Mouse (Mus musculus): ENCODE measurements around the gene Ndufaf4. TPM values are rescaled to one million over a fixed set of nuclear protein-coding genes. Genes with fewer than 3 reads are reported as not detected.
"Not testable (repeated sequence)": the region's sequence is repeated elsewhere in the genome, so short reads cannot be mapped to it uniquely, and the experiment has no call there.

Ndufaf4 gene
- total RNA-seq (2021), result 10 to 100 TPM; 35.3 to 37.2 TPM
- long read RNA-seq, experiment 1, transcript Ndufaf4-202 (2 exons, 2,358 nt), result minor isoform, 11 of 54 reads
- long read RNA-seq, experiment 1, transcript Ndufaf4-201 (3 exons, 3,632 nt), result major isoform, 35 of 54 reads
- long read RNA-seq, experiment 1, partial matches to known transcripts, result 0 of 54 reads
- long read RNA-seq, experiment 1, other reads (novel, unspliced or antisense), result 7 of 54 reads
- long read RNA-seq, experiment 2, transcript Ndufaf4-202 (2 exons, 2,358 nt), result minor isoform, 11 of 39 reads
- long read RNA-seq, experiment 2, transcript Ndufaf4-201 (3 exons, 3,632 nt), result major isoform, 21 of 39 reads
- long read RNA-seq, experiment 2, partial matches to known transcripts, result 2 of 39 reads
- long read RNA-seq, experiment 2, other reads (novel, unspliced or antisense), result 5 of 39 reads

DNA sequence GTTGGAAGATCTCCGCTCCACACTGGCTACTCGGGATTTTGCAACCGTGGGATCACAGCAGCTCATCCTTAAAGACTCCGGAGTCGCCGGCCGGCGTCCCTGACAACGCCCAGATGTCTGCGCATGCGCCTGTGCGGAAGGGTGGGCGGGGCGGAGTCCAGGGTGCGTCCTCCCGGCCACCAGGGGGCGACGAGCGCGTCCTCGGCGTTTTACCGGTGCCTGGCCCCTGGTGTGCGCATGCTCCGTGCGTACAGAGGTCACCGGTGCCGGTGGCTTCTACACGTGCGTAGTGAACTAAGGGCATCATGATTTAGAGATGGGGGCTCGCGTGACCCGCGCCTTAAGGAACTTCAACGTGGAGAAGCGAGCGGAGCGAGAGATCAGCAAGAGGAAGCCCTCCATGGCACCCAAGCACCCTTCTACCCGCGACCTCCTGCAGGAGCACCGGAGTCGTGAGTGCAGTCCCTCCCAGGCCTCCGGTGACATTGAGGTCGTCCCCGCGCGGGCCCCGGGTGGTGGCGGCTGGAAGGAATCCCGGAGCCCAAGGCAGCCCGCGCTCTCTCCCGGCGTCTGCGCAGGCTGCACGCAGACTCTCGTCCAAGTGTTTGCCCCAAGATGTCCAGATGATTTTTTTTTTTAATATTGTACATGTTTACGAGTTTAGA, at the start of gene Ndufaf4:
Gene Ndufaf4, plus strand, starts transcription at position 233 of the 665 bp plus-strand sequence.
- Histone ChIP-seq H3K4me3 (peak within 1 kb of the TSS; percentile 99), H3K27ac (peak within 1 kb of the TSS; percentile 90)
- intact Hi-C loops (cut with DNase I), result loop anchor here (1.0 to 5.0 kb wide), 3 partner anchors 101 to 401 kb away; partner anchors contain the start of gene Mms22l
- no peak; the same call in none of the 2 replicates for TF ChIP-seq CTCF (IDR thresholded peaks at IDR 0.05)
- peak; percentile 99 for DNase-seq (ENCODE audit: extremely low spot score in 1 of 2, low spot score in 2 of 2)

DNA sequence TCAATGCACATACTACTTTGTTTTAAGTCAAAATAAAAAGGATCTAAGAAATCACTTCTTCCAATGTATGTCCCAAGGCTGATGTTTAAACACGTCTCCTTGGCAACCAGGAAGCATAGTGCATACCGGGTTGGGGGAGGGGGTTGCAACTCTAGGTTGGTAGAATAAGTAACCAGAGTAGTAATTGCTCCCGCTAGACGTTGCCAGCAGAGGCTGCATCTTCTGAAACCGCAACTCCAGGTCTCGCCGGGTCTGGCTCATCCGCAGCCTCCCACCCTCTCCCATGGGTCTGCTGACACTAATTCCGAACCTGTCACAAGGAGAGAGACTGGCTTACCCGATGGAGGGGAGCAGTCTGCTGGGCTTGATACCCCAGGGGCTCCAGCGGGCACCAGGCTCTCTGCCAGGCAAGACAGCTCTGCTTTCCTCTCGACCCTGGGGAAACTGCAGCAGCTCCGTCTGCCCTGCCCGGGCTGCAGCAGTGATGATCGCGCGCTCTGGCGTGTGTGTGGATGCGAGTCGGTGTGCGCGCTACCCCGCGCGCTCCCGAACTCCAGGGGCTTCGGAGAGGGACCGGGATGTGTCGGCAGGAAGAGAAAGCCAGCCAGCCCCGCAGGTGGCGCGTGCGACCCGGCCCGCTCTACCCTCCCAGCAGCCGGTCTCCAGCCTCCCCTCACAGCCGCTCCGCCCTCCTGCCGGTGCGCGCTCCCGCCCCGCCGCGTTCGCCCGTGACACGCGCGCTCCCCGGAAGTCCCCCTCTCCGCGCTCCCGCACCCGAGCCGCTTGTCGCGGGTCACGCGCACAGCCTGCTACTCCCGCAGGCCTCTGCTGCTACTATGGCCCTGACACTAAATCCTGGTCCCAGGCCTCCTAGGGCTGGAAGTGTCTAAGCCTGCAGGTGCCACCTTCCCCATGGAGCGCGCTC, 47.2 kb upstream of the Ndufaf4 start, which contains the start of gene Klhl32:
Gene Klhl32, minus strand, starts transcription at position 724 of the 925 bp plus-strand sequence.
- Histone ChIP-seq H3K27ac (peak within 1 kb of the TSS; percentile 87), H3K4me3 (peak within 1 kb of the TSS; percentile 91)
- TF ChIP-seq CTCF (IDR thresholded peaks at IDR 0.05), result no peak
- intact Hi-C loops (cut with DNase I), result loop anchor here (2.0 kb wide), 1 partner anchor 58 kb away; no protein-coding TSS in a partner anchor
- peak; percentile 83 to 85 for DNase-seq (ENCODE audit: extremely low spot score in 1 of 2, low spot score in 2 of 2)

DNA sequence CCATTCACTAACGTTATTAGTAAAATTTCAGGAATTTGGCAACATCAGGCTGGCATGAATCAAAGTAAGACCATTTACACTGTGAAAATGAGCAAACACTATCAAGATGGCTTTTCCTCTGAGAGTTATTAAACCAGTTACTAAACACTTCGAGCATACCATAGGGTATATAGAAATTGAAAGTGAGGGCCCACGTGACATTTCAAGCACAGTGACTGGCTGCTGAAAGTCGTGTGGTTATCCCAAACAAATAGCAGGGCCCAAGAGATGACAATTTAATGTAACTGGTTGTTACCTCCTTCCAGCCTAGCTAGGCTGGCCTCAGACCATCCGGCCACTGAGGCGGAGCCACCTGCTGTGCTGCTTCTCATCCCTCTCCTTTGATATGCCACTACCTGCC, 32.2 kb upstream of the Ndufaf4 start:
- intact Hi-C loops (cut with DNase I), result no loop called here

DNA sequence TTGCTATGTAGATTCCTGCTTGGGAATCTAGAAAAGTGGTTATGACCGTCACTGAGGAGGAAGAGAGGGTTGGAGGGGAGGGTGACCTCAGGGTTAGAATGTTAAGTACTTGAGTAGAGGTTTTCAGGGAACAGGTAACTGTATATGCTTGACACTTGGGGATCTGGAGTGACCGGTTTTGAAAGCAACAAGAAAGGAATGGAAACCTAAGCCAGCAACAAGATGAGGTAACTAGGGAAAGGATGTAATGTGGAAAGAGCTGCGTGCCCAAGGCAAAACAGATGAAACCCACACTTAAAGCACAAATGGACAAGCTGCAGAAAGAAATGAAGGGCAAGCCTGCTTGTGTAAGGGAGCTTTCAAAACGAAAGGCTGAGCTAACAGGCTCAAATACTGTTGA, 28.7 kb upstream of the Ndufaf4 start:
- no peak overlapping the region for H3K27ac ChIP-seq
- intact Hi-C loops (cut with DNase I), result no loop called here
- TF ChIP-seq CTCF (IDR thresholded peaks at IDR 0.05), result no peak
- no peak overlapping the region for H3K4me3 ChIP-seq
- DNase-seq (ENCODE audit: extremely low spot score in 1 of 2, low spot score in 2 of 2), result no peak

More for the DNA sequence above, 32.2 kb upstream of the Ndufaf4 start:
- Histone ChIP-seq H3K4me3 (no peak overlapping the region), H3K27ac (no peak overlapping the region)
- TF ChIP-seq CTCF (IDR thresholded peaks at IDR 0.05), result no peak
- DNase-seq (ENCODE audit: extremely low spot score in 1 of 2, low spot score in 2 of 2), result no peak

DNA sequence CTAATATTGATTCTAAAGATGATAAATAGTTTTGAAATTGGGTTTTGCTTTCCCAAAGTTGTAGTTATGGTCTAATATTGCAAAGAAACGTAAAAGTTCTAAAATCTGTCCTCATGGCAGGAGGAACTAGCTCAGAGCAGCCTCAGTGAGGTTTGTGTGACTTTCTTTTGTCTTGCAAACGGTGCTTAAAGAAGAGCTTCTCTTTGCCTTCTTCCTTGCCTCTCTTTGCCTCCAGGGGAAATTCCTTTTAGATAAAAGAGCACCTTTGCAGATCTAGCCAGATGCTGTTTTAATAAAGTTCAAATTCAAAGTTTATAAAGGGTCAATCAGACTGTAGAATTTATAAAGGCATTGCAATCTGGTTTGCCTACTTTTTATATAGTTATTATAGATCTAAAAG, 8.5 kb upstream of the Ndufaf4 start:
- not testable (repeated sequence) for DNase-seq (ENCODE audit: extremely low spot score in 1 of 2, low spot score in 2 of 2)

DNA sequence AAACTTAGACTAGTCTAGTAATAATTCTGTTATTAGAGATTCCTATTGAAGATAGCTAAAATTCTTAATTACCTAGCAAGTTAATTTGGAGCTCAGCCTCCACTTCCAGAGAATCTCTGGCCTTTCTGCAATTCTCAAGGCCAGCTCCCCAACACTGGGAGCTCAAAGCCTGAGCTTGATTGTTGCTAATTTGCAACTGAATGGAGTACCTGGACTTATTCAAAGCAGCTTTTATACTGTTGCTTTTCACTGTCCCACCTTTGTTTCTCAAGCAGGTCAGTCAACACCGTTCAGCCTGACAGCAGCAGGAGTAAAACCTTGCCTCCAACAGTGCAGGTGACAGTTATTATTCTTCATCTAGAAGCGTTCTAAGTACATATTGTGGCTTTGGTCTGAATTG, 5.6 kb upstream of the Ndufaf4 start:
- H3K4me3 ChIP-seq; DNase-seq (ENCODE audit: extremely low spot score in 1 of 2, low spot score in 2 of 2); H3K27ac ChIP-seq; intact Hi-C loops (cut with DNase I): not testable (repeated sequence)

More for the DNA sequence above, 8.5 kb upstream of the Ndufaf4 start:
- H3K4me3 ChIP-seq; intact Hi-C loops (cut with DNase I); H3K27ac ChIP-seq: not testable (repeated sequence)

DNA sequence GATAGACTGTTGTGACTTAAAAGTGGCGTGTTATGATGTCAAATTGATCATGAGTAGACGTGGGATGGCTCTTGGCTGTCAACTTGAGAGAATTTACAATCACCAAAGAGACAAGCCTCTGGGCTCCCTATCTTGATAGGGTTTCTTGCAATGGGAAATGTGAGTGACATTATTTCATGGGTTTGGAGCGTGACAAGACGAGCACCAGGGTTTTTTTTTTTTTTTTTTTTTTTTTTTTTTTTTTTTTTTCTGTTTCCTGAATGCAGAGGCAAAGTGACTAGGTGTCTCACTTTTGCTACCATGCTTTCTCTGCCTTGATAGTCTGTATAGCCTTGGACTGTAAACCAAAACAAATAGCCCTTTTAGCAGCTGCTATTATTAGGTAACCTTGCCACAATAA, 3.3 kb upstream of the Ndufaf4 start:
- H3K27ac ChIP-seq, result no peak overlapping the region
- intact Hi-C loops (cut with DNase I), result loop anchor here (5.0 kb wide), 2 partner anchors 97 to 397 kb away; partner anchors contain the start of gene Mms22l
- H3K4me3 ChIP-seq, result no peak overlapping the region
- TF ChIP-seq CTCF (IDR thresholded peaks at IDR 0.05), result no peak
- no peak for DNase-seq (ENCODE audit: extremely low spot score in 1 of 2, low spot score in 2 of 2)

DNA sequence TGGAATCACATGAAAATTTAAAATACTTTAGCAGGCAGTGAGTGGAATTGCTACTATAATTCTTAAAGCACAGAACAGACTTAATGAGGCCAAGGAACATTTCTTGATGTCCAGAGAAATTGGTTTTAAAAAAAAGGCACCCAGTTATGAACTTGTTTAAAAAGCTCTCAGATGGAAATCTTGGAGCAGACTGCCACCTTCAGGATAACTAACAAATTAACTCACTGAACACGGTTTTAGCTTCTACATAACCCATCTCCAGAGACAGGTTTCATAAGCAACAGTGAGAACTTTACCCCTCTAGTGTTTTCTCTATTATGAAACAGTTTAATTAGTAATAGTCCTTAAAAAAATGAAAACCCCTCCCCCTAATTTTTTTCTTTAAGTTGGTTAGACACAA, 1.1 kb upstream of the Ndufaf4 start:
- Histone ChIP-seq H3K27ac (no peak overlapping the region), H3K4me3 (peak overlapping the region; percentile 99)
- no peak for DNase-seq (ENCODE audit: extremely low spot score in 1 of 2, low spot score in 2 of 2)
- TF ChIP-seq CTCF (IDR thresholded peaks at IDR 0.05), result peak; percentile 72
- intact Hi-C loops (cut with DNase I), result loop anchor here (1.0 to 5.0 kb wide), 3 partner anchors 100 to 400 kb away; partner anchors contain the start of gene Mms22l

DNA sequence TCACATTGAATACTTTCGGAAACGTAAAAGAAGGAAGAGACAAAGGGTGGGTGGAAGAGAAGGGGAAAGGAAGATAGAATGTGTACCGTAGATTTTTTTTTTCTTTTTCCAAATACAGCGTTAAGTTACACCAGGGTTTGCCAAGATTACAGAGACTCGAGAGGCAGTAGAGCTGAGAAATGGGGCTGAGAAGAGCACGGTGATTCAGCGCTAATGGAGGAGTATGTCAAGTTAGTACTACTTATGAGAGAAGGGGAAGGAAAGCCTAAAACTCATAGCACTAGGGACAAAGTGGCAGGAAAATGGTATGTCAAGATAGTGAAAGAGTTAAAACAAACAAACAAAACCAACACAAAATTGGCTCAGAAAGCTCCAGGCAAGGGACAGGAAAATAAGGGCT, 532 bp upstream of the Ndufaf4 start:
- TF ChIP-seq CTCF (IDR thresholded peaks at IDR 0.05), result no peak
- Histone ChIP-seq H3K4me3 (peak overlapping the region; percentile 99), H3K27ac (peak overlapping the region; percentile 58)
- intact Hi-C loops (cut with DNase I), result loop anchor here (1.0 to 5.0 kb wide), 3 partner anchors 100 to 400 kb away; partner anchors contain the start of gene Mms22l
- DNase-seq (ENCODE audit: extremely low spot score in 1 of 2, low spot score in 2 of 2), result no peak

DNA sequence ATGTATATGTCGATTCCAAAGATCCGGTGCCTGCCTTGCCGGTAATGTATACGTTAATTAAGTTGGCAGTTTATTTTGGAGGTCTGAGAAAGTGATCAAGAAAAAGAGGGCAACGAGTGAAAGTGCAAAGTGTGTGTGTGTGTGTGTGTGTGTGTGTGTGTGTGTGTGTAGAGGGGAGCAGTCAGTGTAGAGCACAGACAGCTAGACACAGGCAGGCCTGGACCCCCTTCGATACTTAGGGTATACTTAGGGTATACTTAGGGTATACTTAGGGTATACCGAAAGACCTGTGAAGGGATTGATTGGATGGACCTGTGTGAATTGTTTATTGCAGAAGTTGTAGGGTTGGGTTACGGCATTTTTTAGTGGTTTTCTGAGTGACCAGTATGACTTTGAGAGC, 753 bp downstream of the Ndufaf4 start:
- TF ChIP-seq CTCF (IDR thresholded peaks at IDR 0.05), result no peak
- H3K4me3 ChIP-seq, result peak overlapping the region; percentile 99
- no peak for DNase-seq (ENCODE audit: extremely low spot score in 1 of 2, low spot score in 2 of 2)
- H3K27ac ChIP-seq, result no peak overlapping the region; the same call in 1 of the 2 replicates
- intact Hi-C loops (cut with DNase I), result loop anchor here (5.0 kb wide), 2 partner anchors 101 to 401 kb away; partner anchors contain the start of gene Mms22l

DNA sequence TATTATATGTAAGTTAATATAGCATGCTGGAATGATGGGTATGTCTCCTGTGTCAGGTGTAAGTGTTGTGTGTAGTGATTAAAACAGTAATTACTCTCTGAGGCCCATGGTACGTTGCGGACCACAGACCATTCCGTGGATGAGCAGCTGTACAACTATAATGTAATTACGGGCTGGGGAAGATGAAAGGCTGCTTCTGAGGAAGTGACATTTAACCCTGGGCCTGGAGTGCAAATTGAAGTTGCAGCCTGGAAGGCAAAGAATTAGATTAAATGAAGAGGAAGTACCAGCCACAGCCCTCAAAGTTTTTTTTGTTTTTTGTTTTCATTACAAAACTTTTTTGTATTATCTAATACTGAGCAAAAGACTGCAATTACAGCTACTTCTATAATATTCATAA, 1.3 kb downstream of the Ndufaf4 start:
- peak overlapping the region; percentile 99 for H3K4me3 ChIP-seq
- intact Hi-C loops (cut with DNase I), result loop anchor here (5.0 kb wide), 2 partner anchors 102 to 402 kb away; partner anchors contain the start of gene Mms22l
- DNase-seq (ENCODE audit: extremely low spot score in 1 of 2, low spot score in 2 of 2), result no peak
- TF ChIP-seq CTCF (IDR thresholded peaks at IDR 0.05), result no peak
- H3K27ac ChIP-seq, result no peak overlapping the region
